Mouse (Mus musculus) liver, postnatal 0 days (tissue): ENCODE results near the gene Gtf2h3. TPM values are rescaled to one million over a fixed set of nuclear protein-coding genes. Genes with fewer than 3 reads are reported as not detected.
A peak's percentile ranks its signal among the peaks of the same experiment; 100 is the strongest.

Experiments used
- ATAC-seq: fragments of 200-750 bp; cut with Nextera tagmentation; 2 replicates; pipeline ENCODE4 v1.8.0; 2017; ENCODE audit warnings: mild to moderate bottlenecking, moderate library complexity
- DNase-seq: peaks from one replicate; pipeline ENCODE4 v3.0.0-alpha.2; 2016
- H3K27ac ChIP-seq: fragments of 300-500 bp; sonication (generic); 2 replicates; pipeline ENCODE4 v1.5.1; 2014; ENCODE audit warnings: antibody characterized with exemption, moderate library complexity, mild to moderate bottlenecking, low read depth
- H3K27me3 ChIP-seq: fragments of 300-500 bp; sonication (generic); 2 replicates; pipeline ENCODE4 v1.6.1; 2014; ENCODE audit warnings: low read length, control low read depth, mixed read lengths; ENCODE audit not compliant: insufficient read depth
- H3K36me3 ChIP-seq: fragments of 300-500 bp; sonication (generic); replicated peaks from 2 replicates; pipeline ENCODE4 v1.6.1; 2014; ENCODE audit warnings: mild to moderate bottlenecking, control low read depth, low read length, moderate library complexity, mixed read lengths; ENCODE audit not compliant: insufficient read depth
- H3K4me1 ChIP-seq: fragments of 300-500 bp; sonication (generic); 2 replicates; pipeline ENCODE4 v1.6.1; 2014; ENCODE audit warnings: antibody characterized with exemption, mild to moderate bottlenecking, control low read depth; ENCODE audit not compliant: insufficient read depth
- H3K4me2 ChIP-seq: fragments of 300-500 bp; sonication (generic); 2 replicates; pipeline ENCODE4 v1.6.1; 2014; ENCODE audit warnings: low read depth, mild to moderate bottlenecking, low read length, moderate library complexity, mixed read lengths
- H3K4me3 ChIP-seq: fragments of 300-500 bp; sonication (generic); 2 replicates; pipeline ENCODE4 v1.5.1; 2014; ENCODE audit warnings: low read depth, low read length
- H3K9ac ChIP-seq: fragments of 300-500 bp; sonication (generic); replicated peaks from 2 replicates; pipeline ENCODE4 v1.6.1; 2014; ENCODE audit warnings: mild to moderate bottlenecking, moderate library complexity
- H3K9me3 ChIP-seq: fragments of 300-500 bp; sonication (generic); 2 replicates; pipeline ENCODE4 v1.6.1; 2016; ENCODE audit warnings: mild to moderate bottlenecking, control low read depth, low read length, mixed read lengths
- CTCF ChIP-seq: sonication (generic); IDR thresholded peaks from 2 replicates; pipeline ENCODE4 v1.5.1; 2016; ENCODE audit warnings: antibody characterized with exemption, low read depth
- EP300 ChIP-seq: IDR thresholded peaks from 2 replicates; pipeline ENCODE4 v1.6.1; 2016; ENCODE audit warnings: antibody characterized with exemption, low read depth, mild to moderate bottlenecking
- WGBS: fragments of 180-500 bp; shearing (Covaris S2); extraction: QIAGEN DNeasy Blood & Tissue Kit; methylation state at CpG from one replicate; pipeline ENCODE4 v1.1.7; 2014; ENCODE audit not compliant: insufficient replicate concordance; 5-methylcytosine and 5-hydroxymethylcytosine counted together
- polyA plus RNA-seq: library from polyadenylated mRNA; unstranded; fragments of >200 nt; fragmentation: Nextera tagmentation; extraction: Ambion mirVana; gene quantifications from 2 replicates; pipeline ENCODE4 v1.2.1, GENCODE M21; 2015

The Gtf2h3 gene
- 13.2 and 14.7 TPM in 2 replicates for polyA plus RNA-seq

DNA sequence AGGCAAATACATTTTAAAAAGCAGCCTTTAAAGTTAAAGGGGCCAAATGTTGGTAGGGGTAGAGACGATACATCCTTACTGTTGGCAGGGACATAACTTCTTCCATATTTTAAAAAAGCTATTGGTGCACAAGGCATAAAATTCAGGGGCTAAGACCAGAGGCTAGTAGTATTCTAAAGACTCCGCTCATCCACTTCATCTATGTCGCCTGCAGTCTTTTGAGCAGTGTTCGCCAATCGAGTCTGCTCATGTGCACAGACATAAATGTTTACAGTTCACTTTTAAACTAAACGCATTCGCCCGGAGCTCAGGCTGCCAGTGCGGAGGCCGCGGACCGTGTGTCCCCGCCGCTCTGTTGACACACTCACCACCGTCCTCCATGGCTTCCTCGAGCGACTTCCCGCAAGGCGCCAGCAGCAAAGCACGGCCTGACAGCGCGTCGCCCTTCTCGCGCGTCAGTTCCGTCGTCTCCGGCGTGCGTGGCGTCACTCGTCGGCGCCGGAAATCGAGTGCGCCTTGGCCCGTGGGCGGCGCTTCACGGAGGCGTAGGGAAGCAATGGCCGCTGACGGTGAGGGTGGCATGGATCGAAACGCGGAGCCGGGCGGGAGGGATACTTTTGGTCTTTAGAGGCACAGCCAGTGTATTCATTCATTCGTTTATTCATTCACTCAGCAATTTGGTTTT lies at the start of gene Gtf2h3, which contains the start of gene Eif2b1:
Gene Gtf2h3 (plus strand): TSS at position 508 of the 685 bp plus-strand sequence.
Gene Eif2b1 (minus strand): TSS at position 499 of the 685 bp plus-strand sequence.
- H3K4me3 ChIP-seq, result peak within 1 kb of the TSS; percentile 76
- WGBS, result 1% methylated on average over 51 of the region's 51 CpGs
- DNase-seq, result peak; percentile 96
- peak; percentile 95 for ATAC-seq
- no peaks in the 10 kb centered on the region for H3K9me3 ChIP-seq
- H3K9ac ChIP-seq, result peak within 1 kb of the TSS; percentile 75
- H3K36me3 ChIP-seq, result peaks cover 34% of the 10 kb centered on the region
- peak within 1 kb of the TSS; percentile 31; the same call in 1 of the 2 replicates for H3K27ac ChIP-seq
- H3K4me2 ChIP-seq, result peak within 1 kb of the TSS; percentile 80
- no peaks in the 10 kb centered on the region for H3K27me3 ChIP-seq
- peaks cover 17% of the 10 kb centered on the region for H3K4me1 ChIP-seq
- TF ChIP-seq CTCF (peak; percentile 22; the same call in 1 of the 2 replicates), EP300 (no peak)

DNA sequence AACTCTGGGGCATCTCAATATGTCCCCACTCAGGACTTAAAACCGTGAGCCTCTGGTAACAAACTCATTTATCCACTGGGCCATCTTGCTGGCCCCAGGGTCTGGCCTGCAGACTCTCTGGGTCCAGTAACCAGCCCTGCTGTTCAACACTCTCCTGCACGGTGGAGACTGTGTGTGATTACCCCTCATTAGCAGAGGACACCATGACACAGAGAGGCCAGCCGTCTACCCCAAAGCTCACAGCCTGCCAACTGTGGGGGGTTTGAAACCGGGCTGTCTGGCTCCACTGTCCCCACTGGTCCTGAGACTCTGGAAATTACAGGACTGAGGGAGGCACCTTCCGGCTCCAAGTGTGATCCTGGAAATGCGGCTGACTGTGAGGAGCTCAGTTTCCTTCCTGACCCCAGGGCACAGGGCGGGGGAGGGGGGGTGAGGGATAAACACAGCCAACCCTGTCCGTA lies 49.7 kb upstream of the Gtf2h3 start:
- peaks cover 30% of the 10 kb centered on the region for H3K27me3 ChIP-seq
- no peaks in the 10 kb centered on the region for H3K9me3 ChIP-seq
- TF ChIP-seq CTCF, result no peak
- TF ChIP-seq EP300, result no peak
- peak overlapping the region; percentile 38 for H3K4me2 ChIP-seq
- H3K36me3 ChIP-seq, result no peaks in the 10 kb centered on the region
- 43% methylated on average over 8 of the region's 8 CpGs for WGBS
- H3K27ac ChIP-seq, result peak overlapping the region; percentile 16; the same call in 1 of the 2 replicates
- H3K4me1 ChIP-seq, result peaks cover 22% of the 10 kb centered on the region
- no peak for DNase-seq
- no peak for ATAC-seq
- H3K4me3 ChIP-seq, result no peak overlapping the region
- H3K9ac ChIP-seq, result no peak overlapping the region; the same call in 1 of the 2 replicates

GRCm38 (mm10) chr5:124529697-124530096 lies 49.2 kb upstream of the Gtf2h3 start:
- WGBS, result 26% methylated on average over 8 of the region's 8 CpGs
- peak overlapping the region; percentile 16; the same call in 1 of the 2 replicates for H3K27ac ChIP-seq
- H3K9ac ChIP-seq, result no peak overlapping the region
- peak overlapping the region; percentile 70; the same call in 1 of the 2 replicates for H3K4me3 ChIP-seq
- no peaks in the 10 kb centered on the region for H3K36me3 ChIP-seq
- ATAC-seq (no peak), DNase-seq (no peak)
- TF ChIP-seq EP300 (no peak), CTCF (no peak)
- H3K9me3 ChIP-seq, result no peaks in the 10 kb centered on the region
- H3K4me2 ChIP-seq, result peak overlapping the region; percentile 83
- peaks cover 30% of the 10 kb centered on the region for H3K27me3 ChIP-seq
- H3K4me1 ChIP-seq, result peaks cover 22% of the 10 kb centered on the region

GRCm38 (mm10) chr5:124530655-124531582 lies 48.0 kb upstream of the Gtf2h3 start, which contains the start of gene Rilpl1:
TSS of gene Rilpl1 (minus strand) at chr5:124531391.
- peak; percentile 55 for DNase-seq
- TF ChIP-seq CTCF, result no peak
- no peak for TF ChIP-seq EP300
- Histone ChIP-seq H3K4me2 (peak within 1 kb of the TSS; percentile 83), H3K27me3 (peaks cover 30% of the 10 kb centered on the region), H3K9me3 (no peaks in the 10 kb centered on the region), H3K4me1 (peaks cover 22% of the 10 kb centered on the region), H3K9ac (peak within 1 kb of the TSS; percentile 65), H3K4me3 (peak within 1 kb of the TSS; percentile 70), H3K27ac (peak within 1 kb of the TSS; percentile 68), H3K36me3 (no peaks in the 10 kb centered on the region)
- 3% methylated on average over 82 of the region's 96 CpGs for WGBS
- ATAC-seq, result peak; percentile 56

DNA sequence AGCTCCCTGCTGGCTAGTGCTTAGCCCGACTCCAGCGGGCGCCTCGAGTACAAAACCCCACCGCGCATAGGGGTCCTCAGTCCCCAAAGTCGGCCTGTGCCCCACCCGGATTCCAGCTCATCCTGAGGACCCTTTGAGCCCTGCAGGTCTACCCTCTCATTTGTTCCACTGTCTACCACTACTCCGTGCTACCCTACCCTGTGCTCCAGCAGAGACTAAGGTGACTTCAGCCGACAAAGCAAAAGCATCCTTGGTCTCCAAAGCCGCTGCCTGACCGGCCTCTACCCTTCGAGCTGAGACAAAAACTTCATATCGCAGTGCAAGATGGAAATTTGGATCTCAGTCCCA lies 47.4 kb upstream of the Gtf2h3 start:
- no peaks in the 10 kb centered on the region for H3K36me3 ChIP-seq
- H3K9ac ChIP-seq, result peak overlapping the region; percentile 65
- peak overlapping the region; percentile 83 for H3K4me2 ChIP-seq
- peak overlapping the region; percentile 68 for H3K27ac ChIP-seq
- peaks cover 23% of the 10 kb centered on the region for H3K4me1 ChIP-seq
- DNase-seq, result no peak
- TF ChIP-seq CTCF (no peak), EP300 (no peak)
- H3K4me3 ChIP-seq, result peak overlapping the region; percentile 70
- no peak for ATAC-seq
- WGBS, result 18% methylated on average over 14 of the region's 14 CpGs
- H3K9me3 ChIP-seq, result no peaks in the 10 kb centered on the region
- H3K27me3 ChIP-seq, result peaks cover 30% of the 10 kb centered on the region
